ENCODE assay signal across 24 mouse cellular contexts in the genomic region with DNA sequence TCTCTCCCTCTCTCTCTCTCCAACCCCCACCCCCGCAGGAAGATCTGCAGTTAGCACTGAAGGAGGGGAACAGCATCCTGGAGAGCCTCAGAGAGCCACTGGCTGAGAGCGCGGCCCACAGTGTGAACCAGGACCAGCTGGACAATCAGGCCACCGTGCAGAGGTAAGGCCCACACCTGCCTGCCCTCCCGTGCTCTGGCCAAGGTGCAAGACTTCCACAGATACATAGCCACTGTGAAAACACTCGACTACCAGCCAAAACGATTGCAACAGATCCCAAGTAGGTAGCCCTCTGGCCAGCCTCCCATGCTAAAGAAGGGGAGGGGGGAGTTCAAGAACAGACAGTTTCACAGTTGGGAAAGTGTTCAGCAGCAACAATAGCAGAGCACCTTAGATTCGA. TPM values are rescaled to one million over a fixed set of nuclear protein-coding genes. Genes with fewer than 3 reads are reported as not detected.
DNase-seq lines count a peak whose midpoint lies in the region; ATAC-seq and TF ChIP-seq lines count a peak whose summit lies in the region.
"Had no signal": no experiment of that assay in that cellular context is flagged by ENCODE, and none has a peak within 500 bp of the region (broad histone marks: within the 10 kb centered on the region; RNA-seq: fewer than 3 reads in every experiment).

No protein-coding gene starts in this region.

- WGBS in heart, embryonic 10.5 days, result 74% methylated on average over 8 of the region's 8 CpGs
- 77% methylated on average over 8 of the region's 8 CpGs for WGBS in heart, adult 2 months
- 33% methylated on average over 8 of the region's 8 CpGs for WGBS in liver, adult 2 months
- WGBS in liver, embryonic 12.5 days (ENCODE audit: insufficient replicate concordance), result 65% methylated on average over 8 of the region's 8 CpGs
- 62% methylated on average over 8 of the region's 8 CpGs for WGBS in lung, adult 2 months

- H3K36me3 ChIP-seq in heart, embryonic 10.5 days, result peaks cover 24% of the 10 kb centered on the region
- H3K36me3 ChIP-seq in heart, adult 2 months (ENCODE audit: control insufficient read depth, insufficient read depth, low read length), result no peaks in the 10 kb centered on the region
- H3K36me3 ChIP-seq in liver, adult 2 months (ENCODE audit: control insufficient read depth, insufficient read depth, low read length), result no peaks in the 10 kb centered on the region
- no peaks in the 10 kb centered on the region for H3K36me3 ChIP-seq in liver, embryonic 12.5 days
- H3K36me3 ChIP-seq: G1E had no signal

- H3K27me3 ChIP-seq in heart, embryonic 10.5 days (ENCODE audit: insufficient read depth, poor library complexity, severe bottlenecking), result no peaks in the 10 kb centered on the region; the same call in 1 of the 2 replicates
- H3K27me3 ChIP-seq in heart, adult 2 months (ENCODE audit: control insufficient read depth, insufficient read depth, low read length), result no peaks in the 10 kb centered on the region
- H3K27me3 ChIP-seq in liver, adult 2 months (ENCODE audit: control insufficient read depth, insufficient read depth, low read length), result no peaks in the 10 kb centered on the region
- no peaks in the 10 kb centered on the region for H3K27me3 ChIP-seq in liver, embryonic 12.5 days (replicated peaks)
- H3K27me3 ChIP-seq: heart, embryonic 12.5 days had no signal

- no peak overlapping the region for H3K4me2 ChIP-seq in liver, embryonic 12.5 days
- H3K4me2 ChIP-seq: heart, embryonic 12.5 days had no signal

- no peak for TF ChIP-seq CTCF in heart, adult 2 months (IDR thresholded peaks at IDR 0.05)
- no peak for TF ChIP-seq CTCF in liver, adult 2 months (IDR thresholded peaks at IDR 0.05; ENCODE audit: low read depth, low read length)
- no peak for TF ChIP-seq CTCF in lung, adult 2 months (IDR thresholded peaks at IDR 0.05; ENCODE audit: insufficient read depth, low read length)

- TF ChIP-seq EP300 in heart, adult 2 months (IDR thresholded peaks at IDR 0.05; ENCODE audit: insufficient read depth, low read depth, low read length), result no peak

- intact Hi-C loops in heart, adult 2 months (cut with DNase I), result no loop called here

- no peak for ATAC-seq in liver, embryonic 12.5 days
- ATAC-seq: CD4-positive, CD25-positive, alpha-beta regulatory T cell, adult 4 months; forebrain, embryonic 14.5 days had no signal

- no peaks in the 10 kb centered on the region for H3K9me3 ChIP-seq in heart, embryonic 10.5 days
- no peaks in the 10 kb centered on the region for H3K9me3 ChIP-seq in liver, embryonic 12.5 days (replicated peaks)
- H3K9me3 ChIP-seq: embryonic facial prominence, embryonic 10.5 days; forebrain, embryonic 10.5 days; G1E; heart, embryonic 12.5 days had no signal

- TF ChIP-seq POLR2A in heart, adult 2 months (IDR thresholded peaks at IDR 0.05; ENCODE audit: insufficient read depth, low read depth, low read length), result no peak
- no peak for TF ChIP-seq POLR2A in liver, adult 2 months (IDR thresholded peaks at IDR 0.05; ENCODE audit: extremely low read depth, insufficient read depth, low read length)
- no peak; the same call in 1 of the 2 replicates for TF ChIP-seq POLR2A in lung, adult 2 months (IDR thresholded peaks at IDR 0.05; ENCODE audit: borderline replicate concordance, extremely low read depth, low read depth, low read length)

- peaks cover 52% of the 10 kb centered on the region for H3K4me1 ChIP-seq in heart, embryonic 10.5 days
- peaks cover 2% of the 10 kb centered on the region; the same call in 1 of the 2 replicates for H3K4me1 ChIP-seq in heart, adult 2 months (ENCODE audit: control insufficient read depth, insufficient read depth, low read length)
- peaks cover 4% of the 10 kb centered on the region; the same call in 1 of the 2 replicates for H3K4me1 ChIP-seq in liver, adult 2 months (ENCODE audit: control insufficient read depth, insufficient read depth, low read length)
- no peaks in the 10 kb centered on the region for H3K4me1 ChIP-seq in liver, embryonic 12.5 days
- H3K4me1 ChIP-seq in lung, adult 2 months (ENCODE audit: control insufficient read depth, insufficient read depth, low read length), result peaks cover 9% of the 10 kb centered on the region

- peak overlapping the region; percentile 36; the same call in 1 of the 2 replicates for H3K27ac ChIP-seq in heart, embryonic 10.5 days
- no peak overlapping the region for H3K27ac ChIP-seq in heart, adult 2 months
- no peak overlapping the region for H3K27ac ChIP-seq in liver, adult 2 months (replicated peaks; ENCODE audit: insufficient read depth, low read depth, low read length)
- no peak overlapping the region for H3K27ac ChIP-seq in liver, embryonic 12.5 days
- H3K27ac ChIP-seq: forebrain, embryonic 10.5 days had no signal

- no peak for DNase-seq in heart, embryonic 10.5 days (ENCODE audit: low spot score)
- DNase-seq in heart, adult 2 months, result no peak
- peak; percentile 74 for DNase-seq in liver, adult 2 months (ENCODE audit: extremely low read depth, low read depth, low spot score)
- peak; percentile 30 for DNase-seq in lung, adult 2 months
- no peak for DNase-seq in lung, postnatal 14 days
- DNase-seq in frontal cortex, postnatal 25 days (ENCODE audit: low spot score in 2 of 2), result no peak
- DNase-seq: adrenal gland, adult 8-10 months; adrenal gland, postnatal 36 days; B cell, adult 2 months; cerebellum, adult 2 months; cerebellum, postnatal 10 days; gastrocnemius, postnatal 36 days; heart, adult 11 months; heart, postnatal 36 days had no signal

- H3K4me3 ChIP-seq in heart, embryonic 10.5 days, result no peak overlapping the region
- no peak overlapping the region for H3K4me3 ChIP-seq in heart, adult 2 months
- no peak overlapping the region for H3K4me3 ChIP-seq in liver, adult 2 months (ENCODE audit: insufficient read depth, low read depth, low read length)
- no peak overlapping the region for H3K4me3 ChIP-seq in liver, embryonic 12.5 days
- H3K4me3 ChIP-seq in lung, adult 2 months (replicated peaks; ENCODE audit: extremely low read depth, low read depth, low read length), result no peak overlapping the region
- H3K4me3 ChIP-seq: embryonic facial prominence, embryonic 10.5 days; forebrain, embryonic 10.5 days; heart, embryonic 12.5 days had no signal

- no peaks in the 10 kb centered on the region; the same call in 1 of the 2 replicates for H3K79me2 ChIP-seq in heart, adult 2 months (replicated peaks; ENCODE audit: control insufficient read depth, insufficient read depth, low read length)
- H3K79me2 ChIP-seq in liver, adult 2 months (ENCODE audit: control insufficient read depth, insufficient read depth, low read length), result no peaks in the 10 kb centered on the region

- H3K9ac ChIP-seq in heart, adult 2 months (ENCODE audit: low read depth, low read length), result no peak overlapping the region
- H3K9ac ChIP-seq in liver, adult 2 months (ENCODE audit: low read depth, low read length), result no peak overlapping the region
- no peak overlapping the region for H3K9ac ChIP-seq in liver, embryonic 12.5 days
- H3K9ac ChIP-seq: heart, embryonic 12.5 days had no signal

RNA-seq across cellular contexts. Expression of gene F7, which starts 27.5 kb away (rescaled TPM):
- 0.07 and 1.0 TPM in 2 replicates for polyA plus RNA-seq in heart, embryonic 10.5 days (2016; fragmentation: Nextera tagmentation; extraction: Ambion mirVana)
- total RNA-seq in heart, adult 2 months (2021), result under 1 TPM; 0.21 to 0.45 TPM
- 0.21 and 0.38 TPM in 2 replicates for polyA plus RNA-seq in heart, adult 2 months (2012; rRNA removed)
- total RNA-seq in liver, adult 2 months (2014; rRNA removed), result 95.0 and 117 TPM in 2 replicates
- polyA plus RNA-seq in liver, adult 2 months (2012; rRNA removed), result 173 and 185 TPM in 2 replicates
- polyA plus RNA-seq in liver, embryonic 12.5 days (2016; fragmentation: Nextera tagmentation; extraction: Ambion mirVana), result 4.4 and 5.2 TPM in 2 replicates
- polyA plus RNA-seq in lung, adult 2 months (2012; rRNA removed), result 8.5 and 27.2 TPM in 2 replicates
- total RNA-seq: gastrocnemius, adult 8-10 months; gastrocnemius, postnatal 36 days had no signal
- polyA plus RNA-seq: CD4-positive, CD25-positive, alpha-beta regulatory T cell, adult 4 months; embryonic facial prominence, embryonic 14.5 days; forebrain, embryonic 14.5 days; G1E; heart, postnatal 0 days had no signal

RNA-seq across cellular contexts. Expression of gene F10, which starts 38.8 kb away (rescaled TPM):
- 3.4 and 12.1 TPM in 2 replicates for polyA plus RNA-seq in heart, embryonic 10.5 days (2016; fragmentation: Nextera tagmentation; extraction: Ambion mirVana)
- under 1 TPM; 0.60 to 0.96 TPM for total RNA-seq in heart, adult 2 months (2021)
- polyA plus RNA-seq in heart, adult 2 months (2012; rRNA removed), result 0.33 and 0.47 TPM in 2 replicates
- 374 and 399 TPM in 2 replicates for total RNA-seq in liver, adult 2 months (2014; rRNA removed)
- polyA plus RNA-seq in liver, adult 2 months (2012; rRNA removed), result 267 and 371 TPM in 2 replicates
- polyA plus RNA-seq in liver, embryonic 12.5 days (2016; fragmentation: Nextera tagmentation; extraction: Ambion mirVana), result 57.0 and 62.6 TPM in 2 replicates
- 6.0 and 18.5 TPM in 2 replicates for polyA plus RNA-seq in lung, adult 2 months (2012; rRNA removed)
- total RNA-seq: gastrocnemius, adult 8-10 months; gastrocnemius, postnatal 36 days had no signal
- polyA plus RNA-seq: CD4-positive, CD25-positive, alpha-beta regulatory T cell, adult 4 months; cerebellum, adult 2 months; forebrain, embryonic 14.5 days; G1E had no signal

Comparison
In these comparisons a context has a peak if more than half of its experiments do, and no peak if none do; other contexts are left out.
1. DNase-seq: peak in liver, adult 2 months (single experiment) and lung, adult 2 months (single experiment); none in heart, embryonic 10.5 days (single experiment), heart, adult 2 months (0 of 2), lung, postnatal 14 days (single experiment) and frontal cortex, postnatal 25 days (0 of 2).